Mouse (Mus musculus) G1E (cell line): ENCODE measurements at regions not wholly inside any gene's neighbourhood (a gene's known extent, or its start where the extent isn't known, plus 50 kb on each side); places are given as distances from the start of the nearest gene placed in this dataset.

Source experiments
- ATAC-seq: 2 replicates; pipeline ENCODE4 v1.8.0; 2016; ENCODE audit warnings: mild to moderate bottlenecking; ENCODE audit not compliant: insufficient number of reproducible peaks, poor library complexity, low FRiP score, severe bottlenecking; ENCODE audit errors: extremely low read depth
- DNase-seq: peaks from one replicate; pipeline ENCODE4 v3.0.0; 2012; ENCODE audit warnings: low spot score
- H3K27me3 ChIP-seq: 2 replicates; pipeline ENCODE4 v1.6.1; 2012; ENCODE audit warnings: mild to moderate bottlenecking, low read length, inconsistent platforms; ENCODE audit not compliant: insufficient read depth
- H3K36me3 ChIP-seq: replicated peaks from 2 replicates; pipeline ENCODE3; 2012; ENCODE audit warnings: mild to moderate bottlenecking, inconsistent platforms
- H3K4me1 ChIP-seq: 2 replicates; pipeline ENCODE4 v1.6.1; 2012; ENCODE audit warnings: low read depth, low read length, inconsistent platforms, mixed read lengths; ENCODE audit not compliant: insufficient read depth
- H3K4me3 ChIP-seq: 2 replicates; pipeline ENCODE4 v1.5.1; 2012; ENCODE audit warnings: low read depth, mild to moderate bottlenecking, inconsistent platforms, low read length, moderate library complexity, mixed read lengths
- H3K9me3 ChIP-seq: replicated peaks from 2 replicates; pipeline ENCODE4 v1.6.1; 2012; ENCODE audit warnings: inconsistent platforms
- CTCF ChIP-seq: IDR thresholded peaks from 2 replicates; pipeline ENCODE4 v1.5.1; 2012; ENCODE audit warnings: low read depth, low read length, inconsistent platforms, mixed read lengths
- GATA1 ChIP-seq: IDR thresholded peaks from 2 replicates; pipeline ENCODE4 v1.6.1; 2012; ENCODE audit warnings: borderline replicate concordance, low read length, inconsistent platforms, mixed read lengths
- GATA2 ChIP-seq: IDR thresholded peaks from 2 replicates; pipeline ENCODE4 v1.6.1; 2012; ENCODE audit warnings: low read depth, low read length, inconsistent platforms, borderline replicate concordance
- POLR2AphosphoS5 ChIP-seq: IDR thresholded peaks from 2 replicates; pipeline ENCODE4 v1.6.1; 2012; ENCODE audit warnings: low read depth, low read length, inconsistent platforms; ENCODE audit not compliant: insufficient replicate concordance
- TAL1 ChIP-seq: conservative IDR thresholded peaks from 2 replicates; pipeline ENCODE4 v1.6.1; 2012; ENCODE audit warnings: low read depth, low read length, inconsistent platforms, mixed read lengths

DNA sequence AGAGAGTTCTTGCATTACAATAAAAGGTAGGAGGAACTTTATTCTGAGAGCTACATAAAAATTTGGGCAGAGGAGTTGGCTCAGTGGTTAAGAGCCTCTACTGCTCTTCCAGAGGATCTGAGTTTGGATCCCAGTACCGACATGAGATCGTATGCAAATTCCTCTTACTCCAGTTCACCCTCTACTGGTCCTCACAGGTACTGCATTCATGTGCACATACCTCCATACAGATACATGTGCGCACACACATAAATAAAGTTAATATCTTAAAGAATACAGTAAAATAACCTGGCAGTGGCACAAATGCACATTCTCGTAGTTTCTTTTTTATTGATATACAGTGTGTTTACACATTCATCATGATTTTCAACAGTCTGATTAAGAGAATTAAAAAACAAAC is 232.4 kb downstream of the Vps13c start:
- Histone ChIP-seq H3K4me3 (no peak overlapping the region), H3K9me3 (no peaks in the 10 kb centered on the region), H3K4me1 (no peaks in the 10 kb centered on the region), H3K27me3 (no peaks in the 10 kb centered on the region), H3K36me3 (no peaks in the 10 kb centered on the region)
- ATAC-seq (no peak), DNase-seq (no peak)
- TF ChIP-seq GATA2, result no peak
- no peak for TF ChIP-seq GATA1
- TF ChIP-seq TAL1, result no peak
- TF ChIP-seq POLR2AphosphoS5, result no peak
- no peak for TF ChIP-seq CTCF

DNA sequence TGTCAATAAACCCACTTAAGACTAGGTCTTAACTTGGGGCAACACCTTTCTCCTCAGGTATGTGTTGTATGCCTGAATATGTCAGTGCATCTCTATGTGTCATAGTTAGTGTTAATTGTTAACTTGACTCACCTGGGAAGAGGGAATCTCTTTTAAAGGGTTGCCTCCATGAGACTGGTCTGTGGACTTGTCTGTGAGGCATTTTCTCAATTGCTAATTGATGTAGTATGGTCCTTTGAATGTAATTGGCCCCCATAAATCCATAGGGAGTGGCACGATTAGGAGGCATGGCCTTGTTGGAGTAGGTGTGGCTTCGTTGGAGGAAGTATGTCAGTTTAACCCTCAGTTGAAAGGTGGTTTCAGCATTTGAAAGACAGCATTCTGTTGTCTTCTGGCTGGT is 237.1 kb downstream of the Vps13c start:
- DNase-seq (no peak), ATAC-seq (no peak)
- TF ChIP-seq POLR2AphosphoS5, result no peak
- TF ChIP-seq CTCF, result no peak
- no peak for TF ChIP-seq TAL1
- TF ChIP-seq GATA2, result no peak
- TF ChIP-seq GATA1, result no peak
- H3K9me3 ChIP-seq, result no peaks in the 10 kb centered on the region
- H3K27me3 ChIP-seq, result no peaks in the 10 kb centered on the region
- H3K4me3 ChIP-seq, result no peak overlapping the region
- no peaks in the 10 kb centered on the region for H3K36me3 ChIP-seq
- H3K4me1 ChIP-seq, result no peaks in the 10 kb centered on the region

DNA sequence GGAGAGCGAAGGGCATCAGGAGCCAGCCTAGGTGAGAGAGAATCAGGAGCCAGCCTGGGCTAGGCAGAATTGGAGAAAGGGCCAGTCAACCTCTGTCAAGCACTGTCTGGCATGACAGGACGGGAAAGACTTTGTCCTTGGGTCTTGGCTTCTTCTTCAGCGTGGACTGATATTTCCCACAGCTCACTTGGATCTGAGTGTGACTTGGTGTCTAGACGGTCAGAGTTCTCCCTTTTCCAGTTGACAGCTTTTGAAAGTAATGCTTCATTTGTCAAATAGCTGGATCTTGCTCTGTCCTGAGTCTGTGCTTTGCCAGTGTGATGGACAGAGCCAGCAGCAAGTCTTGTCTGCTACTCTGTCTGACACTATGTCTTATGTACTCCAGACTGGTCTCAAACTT is 243.1 kb downstream of the Vps13c start:
- H3K4me1 ChIP-seq, result no peaks in the 10 kb centered on the region
- DNase-seq (no peak), ATAC-seq (no peak)
- no peak overlapping the region for H3K4me3 ChIP-seq
- no peaks in the 10 kb centered on the region; the same call in 1 of the 2 replicates for H3K27me3 ChIP-seq
- H3K9me3 ChIP-seq, result no peaks in the 10 kb centered on the region
- no peaks in the 10 kb centered on the region for H3K36me3 ChIP-seq
- TF ChIP-seq POLR2AphosphoS5, result no peak
- no peak for TF ChIP-seq GATA2
- no peak for TF ChIP-seq CTCF

DNA sequence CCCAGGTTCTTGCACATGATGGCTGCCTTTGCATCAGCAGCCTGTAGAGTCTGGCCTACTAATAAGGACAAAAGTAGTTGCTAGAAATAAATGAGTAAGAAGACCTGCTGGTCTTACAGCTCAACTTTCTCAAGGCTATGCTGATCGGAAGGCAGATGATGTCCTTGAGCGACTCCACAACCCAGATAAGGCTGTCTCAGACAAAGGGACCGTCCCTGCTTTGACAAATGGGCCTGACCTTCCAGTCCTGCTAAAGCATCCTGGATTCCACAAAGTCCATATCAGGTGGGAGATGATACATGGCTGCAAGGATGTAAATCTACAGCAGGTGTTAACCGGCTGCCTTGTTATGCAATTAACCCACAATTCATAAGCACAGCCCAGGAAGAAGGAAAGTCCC is 244.8 kb downstream of the Vps13c start:
- Histone ChIP-seq H3K4me3 (no peak overlapping the region), H3K27me3 (no peaks in the 10 kb centered on the region; the same call in 1 of the 2 replicates), H3K36me3 (no peaks in the 10 kb centered on the region), H3K4me1 (no peaks in the 10 kb centered on the region), H3K9me3 (no peaks in the 10 kb centered on the region)
- no peak for ATAC-seq
- DNase-seq, result no peak
- TF ChIP-seq GATA1, result no peak

DNA sequence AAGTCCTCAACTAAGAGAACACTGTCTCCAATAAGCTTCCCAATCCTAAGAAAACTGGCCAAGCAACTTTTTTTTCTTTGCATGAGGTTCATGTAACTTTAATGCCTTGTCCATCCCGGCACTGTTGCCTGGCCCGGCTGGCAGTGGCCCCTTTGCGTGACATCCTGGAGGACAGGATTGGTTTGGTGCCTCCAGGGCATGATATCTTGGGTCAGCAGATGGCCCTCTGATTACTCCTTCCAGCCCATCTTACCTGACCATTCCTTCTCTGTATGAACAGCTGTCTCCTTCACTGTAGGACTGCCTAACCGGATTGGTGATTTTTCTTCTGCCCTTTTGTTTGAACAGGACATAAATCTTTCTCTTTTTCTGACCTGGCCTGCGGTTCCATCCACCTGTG is 254.4 kb downstream of the Vps13c start:
- DNase-seq, result no peak
- no peak for ATAC-seq
- H3K9me3 ChIP-seq, result no peaks in the 10 kb centered on the region
- no peaks in the 10 kb centered on the region; the same call in 1 of the 2 replicates for H3K27me3 ChIP-seq
- TF ChIP-seq GATA2 (no peak), CTCF (no peak), TAL1 (no peak)
- no peak overlapping the region for H3K4me3 ChIP-seq
- H3K36me3 ChIP-seq, result no peaks in the 10 kb centered on the region
- H3K4me1 ChIP-seq, result no peaks in the 10 kb centered on the region

DNA sequence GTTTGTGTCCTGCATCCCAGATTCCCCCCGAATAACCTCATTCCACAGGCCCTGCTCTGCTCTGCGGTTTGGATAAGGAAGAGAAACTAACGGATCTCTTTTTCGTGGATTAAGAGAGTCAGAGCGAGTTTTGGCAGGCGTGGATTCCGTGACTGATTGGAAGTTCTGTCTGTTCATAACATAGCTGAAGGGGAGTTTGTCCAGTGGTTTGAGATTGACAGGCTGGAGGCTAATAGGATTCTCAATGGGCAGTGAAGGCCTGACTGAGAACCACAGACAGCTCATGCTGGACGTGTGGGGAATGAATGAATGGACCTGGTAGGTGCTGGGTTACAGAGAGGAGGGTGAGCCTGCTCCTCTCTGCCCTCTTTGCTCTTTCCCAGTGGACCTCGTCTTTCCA is 269.6 kb downstream of the Vps13c start:
- no peak for DNase-seq
- Histone ChIP-seq H3K36me3 (no peaks in the 10 kb centered on the region), H3K27me3 (no peaks in the 10 kb centered on the region), H3K9me3 (no peaks in the 10 kb centered on the region), H3K4me3 (no peak overlapping the region), H3K4me1 (no peaks in the 10 kb centered on the region)
- no peak for ATAC-seq
- TF ChIP-seq TAL1 (no peak), CTCF (no peak), GATA2 (no peak), POLR2AphosphoS5 (no peak), GATA1 (no peak)

DNA sequence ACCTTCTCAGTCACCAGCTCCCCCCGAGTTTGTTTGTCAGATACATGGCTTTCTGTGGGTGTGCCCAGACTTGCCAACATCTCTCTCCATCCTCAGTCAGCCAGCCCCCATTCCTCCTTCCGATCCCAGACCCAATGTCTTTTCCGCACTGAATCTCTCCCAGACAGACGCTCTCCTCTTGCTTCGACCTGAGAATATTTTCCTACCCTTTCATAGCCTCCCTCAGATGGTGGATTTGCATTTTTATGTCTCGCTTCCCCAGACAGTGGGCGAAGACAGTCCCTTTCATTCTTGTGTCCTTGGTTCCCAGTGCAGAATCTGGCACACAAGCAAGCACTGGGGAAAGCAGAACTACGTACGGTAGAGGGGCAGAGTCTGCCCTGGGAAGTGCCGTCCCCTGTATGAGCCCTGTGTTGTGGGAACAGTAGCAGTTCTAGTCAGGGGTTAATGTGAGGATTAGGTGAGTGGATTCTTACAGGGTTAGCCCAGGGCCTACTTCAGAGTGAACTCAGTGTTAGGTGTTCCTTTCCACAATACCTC is 275.0 kb downstream of the Vps13c start:
- no peaks in the 10 kb centered on the region for H3K27me3 ChIP-seq
- TF ChIP-seq GATA1, result no peak
- no peak for TF ChIP-seq POLR2AphosphoS5
- TF ChIP-seq CTCF, result no peak
- TF ChIP-seq GATA2, result no peak
- TF ChIP-seq TAL1, result no peak
- H3K36me3 ChIP-seq, result no peaks in the 10 kb centered on the region
- no peak for ATAC-seq
- no peaks in the 10 kb centered on the region for H3K9me3 ChIP-seq
- no peak for DNase-seq
- H3K4me1 ChIP-seq, result no peaks in the 10 kb centered on the region
- no peak overlapping the region for H3K4me3 ChIP-seq
